Mouse (Mus musculus): ENCODE measurements around the gene Eef1a2.

GRCm38 (mm10) chr2:181152701-181153100 lies 4.1 kb downstream of the Eef1a2 start:
- no peak for TF ChIP-seq POLR2A (IDR thresholded peaks at IDR 0.05; ENCODE audit: insufficient read length, low read depth)
- TF ChIP-seq MAX (IDR thresholded peaks at IDR 0.05; ENCODE audit: low read depth): no peak
- no peak for TF ChIP-seq MYOG (IDR thresholded peaks at IDR 0.05; ENCODE audit: control insufficient read depth in 1 of 3, insufficient read depth in 1 of 3, insufficient read length in 2 of 3, low read depth in 2 of 3)
